Mouse (Mus musculus): ENCODE measurements around the gene Samhd1. TPM values are rescaled to one million over a fixed set of nuclear protein-coding genes. Genes with fewer than 3 reads are reported as not detected.

Gene Samhd1
- polyA plus RNA-seq (2012; rRNA removed): 5.3 and 5.4 TPM in 2 replicates

- H3K4me1 ChIP-seq (ENCODE audit: control insufficient read depth, insufficient read depth, low read length): peaks cover 5% of the 10 kb centered on the region
- H3K36me3 ChIP-seq (ENCODE audit: control insufficient read depth, insufficient read depth, low read length): no peaks in the 10 kb centered on the region
- H3K27ac ChIP-seq (ENCODE audit: control insufficient read depth, insufficient read depth, low read depth, low read length): peak within 1 kb of the TSS; percentile 78
- peak within 1 kb of the TSS; percentile 89 for H3K4me3 ChIP-seq (ENCODE audit: control insufficient read depth, low read depth, low read length)
- H3K27me3 ChIP-seq (ENCODE audit: control insufficient read depth, insufficient read depth, low read length): no peaks in the 10 kb centered on the region
- TF ChIP-seq POLR2A (IDR thresholded peaks at IDR 0.05; ENCODE audit: control insufficient read depth, low read depth, low read length) (peak; percentile 57; the same call in 1 of the 2 replicates), CTCF (IDR thresholded peaks at IDR 0.05; ENCODE audit: control insufficient read depth, insufficient read depth, insufficient replicate concordance, low read depth, low read length) (no peak)
Measured at GRCm38 (mm10) chr2:157135014-157135413, at the start of gene Samhd1. Samhd1 (minus strand) TSS chr2:157135265.

- Histone ChIP-seq H3K27ac (ENCODE audit: control insufficient read depth, insufficient read depth, low read depth, low read length) (no peak overlapping the region), H3K27me3 (ENCODE audit: control insufficient read depth, insufficient read depth, low read length) (no peaks in the 10 kb centered on the region), H3K4me3 (ENCODE audit: control insufficient read depth, low read depth, low read length) (no peak overlapping the region), H3K36me3 (ENCODE audit: control insufficient read depth, insufficient read depth, low read length) (no peaks in the 10 kb centered on the region; the same call in 1 of the 2 replicates), H3K4me1 (ENCODE audit: control insufficient read depth, insufficient read depth, low read length) (no peaks in the 10 kb centered on the region)
- no peak for TF ChIP-seq CTCF (IDR thresholded peaks at IDR 0.05; ENCODE audit: control insufficient read depth, insufficient read depth, insufficient replicate concordance, low read depth, low read length)
Measured at GRCm38 (mm10) chr2:157178167-157178566, 43.1 kb upstream of the Samhd1 start.

GRCm38 (mm10) chr2:157176248-157176647 lies 41.2 kb upstream of the Samhd1 start:
- no peaks in the 10 kb centered on the region for H3K27me3 ChIP-seq (ENCODE audit: control insufficient read depth, insufficient read depth, low read length)
- no peak overlapping the region for H3K27ac ChIP-seq (ENCODE audit: control insufficient read depth, insufficient read depth, low read depth, low read length)
- no peaks in the 10 kb centered on the region; the same call in 1 of the 2 replicates for H3K36me3 ChIP-seq (ENCODE audit: control insufficient read depth, insufficient read depth, low read length)
- H3K4me3 ChIP-seq (ENCODE audit: control insufficient read depth, low read depth, low read length): no peak overlapping the region
- H3K4me1 ChIP-seq (ENCODE audit: control insufficient read depth, insufficient read depth, low read length): no peaks in the 10 kb centered on the region
- TF ChIP-seq POLR2A (IDR thresholded peaks at IDR 0.05; ENCODE audit: control insufficient read depth, low read depth, low read length) (no peak), CTCF (IDR thresholded peaks at IDR 0.05; ENCODE audit: control insufficient read depth, insufficient read depth, insufficient replicate concordance, low read depth, low read length) (no peak)

DNA sequence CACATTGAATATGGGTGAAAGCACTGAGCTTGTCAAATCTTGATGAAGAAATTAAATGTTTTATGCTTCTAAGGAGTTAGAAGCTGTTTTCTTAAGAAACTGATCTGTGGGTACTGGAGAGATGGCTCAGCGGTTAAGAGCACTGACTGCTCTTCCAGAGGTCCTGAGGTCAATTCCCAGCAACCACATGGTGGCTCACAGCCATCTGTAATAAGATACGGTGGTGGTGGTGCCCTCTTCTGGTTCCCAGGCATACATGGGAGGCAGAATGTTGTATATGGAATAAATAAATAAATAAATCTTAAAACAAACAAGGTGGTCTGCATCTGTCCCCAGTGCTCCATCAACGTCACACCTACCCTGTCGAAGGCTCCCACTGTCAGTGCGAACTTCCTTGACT lies 39.4 kb upstream of the Samhd1 start:
- Histone ChIP-seq H3K27me3 (ENCODE audit: control insufficient read depth, insufficient read depth, low read length) (no peaks in the 10 kb centered on the region), H3K4me1 (ENCODE audit: control insufficient read depth, insufficient read depth, low read length) (no peaks in the 10 kb centered on the region), H3K4me3 (ENCODE audit: control insufficient read depth, low read depth, low read length) (no peak overlapping the region), H3K27ac (ENCODE audit: control insufficient read depth, insufficient read depth, low read depth, low read length) (no peak overlapping the region), H3K36me3 (ENCODE audit: control insufficient read depth, insufficient read depth, low read length) (peaks cover 3% of the 10 kb centered on the region; the same call in 1 of the 2 replicates)
- no peak for TF ChIP-seq POLR2A (IDR thresholded peaks at IDR 0.05; ENCODE audit: control insufficient read depth, low read depth, low read length)

- no peak overlapping the region for H3K4me3 ChIP-seq (ENCODE audit: control insufficient read depth, low read depth, low read length)
- peaks cover 3% of the 10 kb centered on the region; the same call in 1 of the 2 replicates for H3K36me3 ChIP-seq (ENCODE audit: control insufficient read depth, insufficient read depth, low read length)
- H3K27me3 ChIP-seq (ENCODE audit: control insufficient read depth, insufficient read depth, low read length): no peaks in the 10 kb centered on the region
- no peak overlapping the region for H3K27ac ChIP-seq (ENCODE audit: control insufficient read depth, insufficient read depth, low read depth, low read length)
- TF ChIP-seq POLR2A (IDR thresholded peaks at IDR 0.05; ENCODE audit: control insufficient read depth, low read depth, low read length) (no peak), CTCF (IDR thresholded peaks at IDR 0.05; ENCODE audit: control insufficient read depth, insufficient read depth, insufficient replicate concordance, low read depth, low read length) (no peak)
- H3K4me1 ChIP-seq (ENCODE audit: control insufficient read depth, insufficient read depth, low read length): no peaks in the 10 kb centered on the region
Measured at GRCm38 (mm10) chr2:157173555-157173954, 38.5 kb upstream of the Samhd1 start.

DNA sequence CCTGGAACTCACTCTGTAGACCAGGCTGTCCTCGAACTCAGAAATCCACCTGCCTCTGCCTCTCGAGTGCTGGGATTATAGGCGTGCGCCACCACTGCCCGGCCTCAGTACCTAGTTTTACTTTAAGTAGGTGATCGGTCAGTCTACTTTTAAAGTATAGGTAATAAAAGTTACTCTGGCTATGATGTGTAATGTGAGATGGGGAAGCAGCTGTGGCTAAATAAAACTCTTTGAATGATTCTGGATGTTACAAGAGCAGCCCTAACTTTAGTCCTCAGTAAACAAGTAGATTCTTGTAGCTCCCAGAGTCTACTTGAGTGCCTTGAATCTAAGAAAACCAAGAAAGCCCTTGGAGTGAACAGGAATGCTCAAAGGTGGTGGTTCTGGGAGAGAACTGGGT lies 37.9 kb upstream of the Samhd1 start:
- Histone ChIP-seq H3K27me3 (ENCODE audit: control insufficient read depth, insufficient read depth, low read length) (no peaks in the 10 kb centered on the region), H3K4me3 (ENCODE audit: control insufficient read depth, low read depth, low read length) (no peak overlapping the region), H3K27ac (ENCODE audit: control insufficient read depth, insufficient read depth, low read depth, low read length) (no peak overlapping the region), H3K36me3 (ENCODE audit: control insufficient read depth, insufficient read depth, low read length) (peaks cover 3% of the 10 kb centered on the region; the same call in 1 of the 2 replicates), H3K4me1 (ENCODE audit: control insufficient read depth, insufficient read depth, low read length) (no peaks in the 10 kb centered on the region)
- TF ChIP-seq CTCF (IDR thresholded peaks at IDR 0.05; ENCODE audit: control insufficient read depth, insufficient read depth, insufficient replicate concordance, low read depth, low read length): no peak
- no peak for TF ChIP-seq POLR2A (IDR thresholded peaks at IDR 0.05; ENCODE audit: control insufficient read depth, low read depth, low read length)

DNA sequence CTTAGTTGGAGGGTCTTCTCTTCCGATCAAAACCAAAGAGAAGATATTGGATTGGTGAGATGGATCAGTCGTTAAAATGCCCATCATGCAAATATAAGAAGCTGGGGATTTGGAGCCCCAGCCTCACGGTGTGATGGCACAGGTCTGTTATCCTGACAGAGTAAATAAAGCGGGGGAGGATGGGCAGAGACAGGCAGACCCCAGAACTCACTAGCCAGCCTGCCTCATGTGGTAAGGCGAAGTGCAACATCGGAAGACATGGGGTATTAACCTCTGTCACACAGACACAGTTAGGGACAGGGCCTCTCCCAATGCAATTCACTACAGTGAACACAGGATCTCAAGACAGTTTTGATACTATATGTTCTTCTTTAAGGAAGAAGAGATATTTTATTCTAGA lies 35.6 kb upstream of the Samhd1 start:
- H3K36me3 ChIP-seq (ENCODE audit: control insufficient read depth, insufficient read depth, low read length): peaks cover 3% of the 10 kb centered on the region; the same call in 1 of the 2 replicates
- H3K27me3 ChIP-seq (ENCODE audit: control insufficient read depth, insufficient read depth, low read length): no peaks in the 10 kb centered on the region
- no peaks in the 10 kb centered on the region for H3K4me1 ChIP-seq (ENCODE audit: control insufficient read depth, insufficient read depth, low read length)
- TF ChIP-seq CTCF (IDR thresholded peaks at IDR 0.05; ENCODE audit: control insufficient read depth, insufficient read depth, insufficient replicate concordance, low read depth, low read length) (no peak), POLR2A (IDR thresholded peaks at IDR 0.05; ENCODE audit: control insufficient read depth, low read depth, low read length) (no peak)
- H3K4me3 ChIP-seq (ENCODE audit: control insufficient read depth, low read depth, low read length): no peak overlapping the region
- no peak overlapping the region for H3K27ac ChIP-seq (ENCODE audit: control insufficient read depth, insufficient read depth, low read depth, low read length)

- H3K27ac ChIP-seq (ENCODE audit: control insufficient read depth, insufficient read depth, low read depth, low read length): no peak overlapping the region
- peaks cover 3% of the 10 kb centered on the region; the same call in 1 of the 2 replicates for H3K36me3 ChIP-seq (ENCODE audit: control insufficient read depth, insufficient read depth, low read length)
- no peaks in the 10 kb centered on the region for H3K4me1 ChIP-seq (ENCODE audit: control insufficient read depth, insufficient read depth, low read length)
- H3K27me3 ChIP-seq (ENCODE audit: control insufficient read depth, insufficient read depth, low read length): no peaks in the 10 kb centered on the region
- no peak overlapping the region for H3K4me3 ChIP-seq (ENCODE audit: control insufficient read depth, low read depth, low read length)
- no peak for TF ChIP-seq CTCF (IDR thresholded peaks at IDR 0.05; ENCODE audit: control insufficient read depth, insufficient read depth, insufficient replicate concordance, low read depth, low read length)
- TF ChIP-seq POLR2A (IDR thresholded peaks at IDR 0.05; ENCODE audit: control insufficient read depth, low read depth, low read length): no peak
Measured at GRCm38 (mm10) chr2:157170166-157170565, 35.1 kb upstream of the Samhd1 start.
